Mouse (Mus musculus): ENCODE data around the gene Dpf2. TPM values are rescaled to one million over a fixed set of nuclear protein-coding genes. Genes with fewer than 3 reads are reported as not detected.

Gene Dpf2
- polyA plus RNA-seq, 1 experiment from 2014 or later = 118 TPM

DNA sequence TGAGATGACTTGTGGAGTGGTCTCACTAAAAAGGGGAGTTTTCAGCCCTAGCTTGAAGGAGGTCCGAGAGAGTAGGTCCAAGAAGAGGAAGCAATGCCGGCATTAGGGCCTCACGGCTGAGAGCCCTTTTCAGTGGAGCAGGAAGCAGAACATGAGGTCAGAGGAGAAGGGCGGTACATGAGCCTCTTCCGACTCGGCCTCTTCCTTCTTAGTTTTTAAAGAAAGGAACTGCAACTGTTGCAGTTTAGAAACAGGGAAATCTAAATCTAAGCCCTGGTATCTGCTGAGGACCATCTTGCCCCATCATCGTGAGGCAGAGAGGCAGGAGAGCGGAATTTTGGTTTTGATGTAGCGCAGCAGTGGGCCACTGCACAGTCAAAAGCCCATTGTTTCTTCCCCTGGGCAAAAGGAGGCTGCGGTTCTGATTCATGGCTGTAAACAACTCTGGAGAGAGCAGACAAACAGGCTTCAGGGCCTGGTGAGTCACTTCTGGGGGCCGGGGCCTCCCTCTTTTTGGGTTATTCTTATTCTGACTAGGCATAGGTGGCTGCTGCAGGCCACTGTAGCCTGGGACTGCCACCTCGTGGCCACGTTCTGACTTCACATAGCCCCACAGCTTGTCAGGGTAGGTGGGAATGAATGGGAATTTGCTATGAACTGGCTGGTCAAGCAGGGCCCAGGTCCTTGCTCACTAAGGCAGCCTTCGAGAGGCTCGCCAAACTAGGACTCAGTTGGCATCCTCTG, 35.0 kb downstream of the Dpf2 start, which contains the start of gene Slc25a45:
Gene Slc25a45, plus strand, starts transcription at position 191 of the 744 bp plus-strand sequence.
- peaks cover 3% of the 10 kb centered on the region; the same call in 1 of the 2 replicates for H3K36me3 ChIP-seq
- H3K9me3 ChIP-seq (replicated peaks) = no peaks in the 10 kb centered on the region
- peak within 1 kb of the TSS; percentile 51 for H3K4me2 ChIP-seq
- H3K27me3 ChIP-seq (replicated peaks) = no peaks in the 10 kb centered on the region
- H3K27ac ChIP-seq (ENCODE audit: poor library complexity, severe bottlenecking) = peak within 1 kb of the TSS; percentile 56
- WGBS = 43% methylated on average over 15 of the region's 15 CpGs
- H3K4me3 ChIP-seq = peak within 1 kb of the TSS; percentile 23
- peak within 1 kb of the TSS; percentile 37 for H3K9ac ChIP-seq
- H3K4me1 ChIP-seq (replicated peaks) = peaks cover 33% of the 10 kb centered on the region
- ATAC-seq (ENCODE audit: insufficient number of reproducible peaks, low FRiP score) = peak; percentile 54

DNA sequence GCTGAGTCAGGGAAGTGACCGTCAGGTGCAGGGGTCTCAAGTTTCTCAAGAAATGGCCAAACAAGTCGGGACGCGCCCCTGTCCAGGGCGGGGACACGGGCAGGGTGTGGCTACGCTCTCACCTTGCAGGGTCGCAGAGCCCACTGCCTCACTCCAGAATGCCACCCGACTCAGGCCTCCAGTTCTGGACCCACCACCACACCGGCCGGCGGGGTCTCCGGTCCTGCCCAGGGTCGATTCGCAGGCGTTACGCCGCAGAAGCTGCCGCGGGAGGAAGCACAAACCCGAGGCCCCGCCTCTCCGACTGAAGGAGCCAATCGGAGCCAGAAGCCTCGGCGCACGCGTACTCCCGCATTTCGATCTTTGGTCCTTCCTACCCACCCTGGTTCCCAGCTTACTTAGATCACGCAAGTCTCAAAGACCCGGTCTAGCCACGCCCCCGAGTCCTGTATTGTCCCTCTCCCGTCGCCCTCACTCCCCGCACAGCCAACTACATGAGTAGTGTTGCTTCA, 37.8 kb downstream of the Dpf2 start, which contains the start of gene Frmd8:
Gene Frmd8, minus strand, starts transcription at position 306 of the 512 bp plus-strand sequence.
- peaks cover 16% of the 10 kb centered on the region for H3K36me3 ChIP-seq
- H3K4me1 ChIP-seq (replicated peaks) = peaks cover 59% of the 10 kb centered on the region
- under 1% methylated on average over 37 of the region's 37 CpGs for WGBS
- ATAC-seq (ENCODE audit: insufficient number of reproducible peaks, low FRiP score) = peak; percentile 83
- H3K9ac ChIP-seq = peak within 1 kb of the TSS; percentile 93
- no peaks in the 10 kb centered on the region for H3K9me3 ChIP-seq (replicated peaks)
- no peaks in the 10 kb centered on the region for H3K27me3 ChIP-seq (replicated peaks)
- H3K27ac ChIP-seq (ENCODE audit: poor library complexity, severe bottlenecking) = peak within 1 kb of the TSS; percentile 65
- H3K4me3 ChIP-seq = peak within 1 kb of the TSS; percentile 93
- H3K4me2 ChIP-seq = peak within 1 kb of the TSS; percentile 92

DNA sequence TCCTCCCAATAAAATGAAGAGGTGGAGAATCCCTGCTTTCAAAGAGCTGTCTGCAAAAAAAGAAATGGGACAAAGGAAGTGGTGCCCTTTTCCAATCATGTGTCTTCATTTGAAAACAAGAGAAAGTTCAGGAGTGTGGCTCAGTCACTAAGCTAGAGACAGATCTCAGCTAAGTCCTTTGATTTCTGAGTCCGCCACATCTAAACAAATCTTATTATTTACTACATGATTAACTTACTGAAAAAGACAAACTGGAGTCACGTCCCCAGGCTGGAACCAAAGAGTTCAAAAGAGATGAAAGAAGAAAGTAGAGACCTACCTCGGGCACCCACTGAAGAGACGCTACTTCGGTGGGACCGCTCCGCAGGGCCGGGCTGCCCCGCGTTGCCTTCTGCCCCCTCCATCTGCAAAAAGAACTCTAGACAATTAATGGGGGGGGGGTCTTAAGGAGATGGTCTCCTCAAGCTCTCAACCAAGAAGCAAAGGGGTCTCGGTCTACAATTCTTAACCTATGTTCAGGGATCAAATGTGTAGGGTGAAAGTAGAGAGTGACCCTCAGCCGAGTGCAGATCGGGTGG, 38.3 kb downstream of the Dpf2 start:
- Histone ChIP-seq H3K27ac (ENCODE audit: poor library complexity, severe bottlenecking) (peak overlapping the region; percentile 65; the same call in 1 of the 2 replicates), H3K4me2 (peak overlapping the region; percentile 92), H3K36me3 (peaks cover 21% of the 10 kb centered on the region), H3K4me3 (peak overlapping the region; percentile 93), H3K9me3 (replicated peaks) (no peaks in the 10 kb centered on the region), H3K4me1 (replicated peaks) (peaks cover 61% of the 10 kb centered on the region), H3K27me3 (replicated peaks) (no peaks in the 10 kb centered on the region), H3K9ac (peak overlapping the region; percentile 93)
- ATAC-seq (ENCODE audit: insufficient number of reproducible peaks, low FRiP score) = no peak
- 9% methylated on average over 13 of the region's 13 CpGs for WGBS

DNA sequence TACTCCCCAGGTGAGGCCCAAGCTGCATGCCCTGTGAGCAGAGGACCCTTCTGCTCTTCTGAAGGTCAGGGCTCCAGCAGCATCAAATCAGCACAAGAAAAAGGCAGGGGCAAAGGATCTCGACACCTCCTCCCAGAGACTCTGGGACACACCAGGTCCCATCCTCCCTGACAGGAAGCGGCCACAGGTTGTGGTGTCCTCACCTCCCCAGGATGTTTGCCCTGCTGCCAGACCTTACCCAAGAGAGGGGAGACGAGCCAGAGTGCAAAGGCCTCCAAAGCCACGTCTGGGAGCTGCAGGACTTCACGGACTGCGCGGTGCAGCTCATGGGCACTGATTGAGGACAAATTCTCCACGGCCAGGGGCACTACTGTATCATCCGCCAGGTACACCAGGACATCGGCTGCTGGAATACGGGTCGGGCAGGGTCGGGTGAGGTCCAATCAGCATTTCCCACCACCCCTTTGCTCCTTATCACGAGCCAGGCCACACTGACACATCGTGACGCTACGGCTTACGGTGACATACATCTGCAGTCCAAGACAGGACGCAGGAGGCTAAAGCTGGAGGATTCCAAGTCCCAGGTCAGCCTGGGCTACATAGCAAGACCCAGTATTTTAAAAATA, 39.8 kb downstream of the Dpf2 start:
- peak overlapping the region; percentile 87; the same call in 1 of the 2 replicates for H3K27ac ChIP-seq (ENCODE audit: poor library complexity, severe bottlenecking)
- H3K4me1 ChIP-seq (replicated peaks) = peaks cover 54% of the 10 kb centered on the region
- peak overlapping the region; percentile 28; the same call in 1 of the 2 replicates for H3K9ac ChIP-seq
- no peaks in the 10 kb centered on the region for H3K27me3 ChIP-seq (replicated peaks)
- H3K4me3 ChIP-seq = no peak overlapping the region
- H3K9me3 ChIP-seq (replicated peaks) = no peaks in the 10 kb centered on the region
- H3K36me3 ChIP-seq = peaks cover 36% of the 10 kb centered on the region
- ATAC-seq (ENCODE audit: insufficient number of reproducible peaks, low FRiP score) = no peak
- peak overlapping the region; percentile 92; the same call in 1 of the 2 replicates for H3K4me2 ChIP-seq
- 65% methylated on average over 19 of the region's 19 CpGs for WGBS

DNA sequence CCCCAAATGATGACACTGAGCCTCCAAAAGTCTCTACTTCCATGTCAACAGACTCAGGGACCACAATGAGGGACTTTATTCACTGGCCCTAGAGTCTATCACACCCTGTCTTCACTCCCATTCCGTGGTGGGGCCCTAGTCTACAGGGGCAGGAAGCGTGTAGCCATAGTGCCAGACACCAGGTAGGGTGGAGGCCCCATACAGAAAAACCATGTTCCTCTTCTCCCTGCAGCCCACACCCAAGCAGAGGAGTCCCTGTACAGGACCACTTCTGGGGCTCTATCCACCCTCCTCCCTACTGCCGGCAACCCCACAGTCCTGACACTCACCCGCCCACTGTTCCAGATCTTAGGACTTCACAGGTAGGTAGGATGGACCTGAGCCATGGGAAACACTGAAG, 40.3 kb downstream of the Dpf2 start:
- no peaks in the 10 kb centered on the region for H3K9me3 ChIP-seq (replicated peaks)
- H3K4me2 ChIP-seq = 0 out of 2 replicates have a peak overlapping the region, but pooled peaks have one; percentile 92
- H3K36me3 ChIP-seq = peaks cover 41% of the 10 kb centered on the region
- H3K9ac ChIP-seq = peak overlapping the region; percentile 28; the same call in 1 of the 2 replicates
- ATAC-seq (ENCODE audit: insufficient number of reproducible peaks, low FRiP score) = no peak
- 83% methylated on average over 4 of the region's 4 CpGs for WGBS
- no peak overlapping the region for H3K4me3 ChIP-seq
- H3K4me1 ChIP-seq (replicated peaks) = peaks cover 49% of the 10 kb centered on the region
- peak overlapping the region; percentile 87 for H3K27ac ChIP-seq (ENCODE audit: poor library complexity, severe bottlenecking)
- H3K27me3 ChIP-seq (replicated peaks) = no peaks in the 10 kb centered on the region

DNA sequence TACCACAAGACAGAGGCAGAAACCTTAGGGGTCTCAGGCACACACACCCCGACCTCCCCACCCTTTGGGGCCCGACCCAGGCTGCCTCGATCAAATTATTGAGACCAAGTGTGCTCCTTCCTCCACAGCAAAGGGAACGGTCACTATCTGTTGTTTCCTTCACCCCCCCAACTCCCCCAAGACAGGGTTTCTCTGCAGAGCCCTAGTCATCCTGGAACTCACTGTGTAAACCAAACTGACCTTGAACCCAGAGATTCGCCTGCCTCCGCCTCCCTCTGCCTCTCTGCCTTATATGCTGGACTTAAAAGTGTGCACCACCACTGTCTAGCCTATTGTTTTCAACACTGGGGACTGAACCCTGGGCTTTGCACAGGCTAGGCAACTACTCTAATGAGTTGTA, 41.1 kb downstream of the Dpf2 start:
- peak overlapping the region; percentile 87 for H3K27ac ChIP-seq (ENCODE audit: poor library complexity, severe bottlenecking)
- no peak for ATAC-seq (ENCODE audit: insufficient number of reproducible peaks, low FRiP score)
- no peaks in the 10 kb centered on the region for H3K27me3 ChIP-seq (replicated peaks)
- peak overlapping the region; percentile 56 for H3K4me2 ChIP-seq
- 34% methylated on average over 6 of the region's 6 CpGs for WGBS
- peak overlapping the region; percentile 60 for H3K9ac ChIP-seq
- H3K4me1 ChIP-seq (replicated peaks) = peaks cover 47% of the 10 kb centered on the region
- peaks cover 49% of the 10 kb centered on the region for H3K36me3 ChIP-seq
- H3K9me3 ChIP-seq (replicated peaks) = no peaks in the 10 kb centered on the region
- H3K4me3 ChIP-seq = 0 out of 2 replicates have a peak overlapping the region, but pooled peaks have one; percentile 9

DNA sequence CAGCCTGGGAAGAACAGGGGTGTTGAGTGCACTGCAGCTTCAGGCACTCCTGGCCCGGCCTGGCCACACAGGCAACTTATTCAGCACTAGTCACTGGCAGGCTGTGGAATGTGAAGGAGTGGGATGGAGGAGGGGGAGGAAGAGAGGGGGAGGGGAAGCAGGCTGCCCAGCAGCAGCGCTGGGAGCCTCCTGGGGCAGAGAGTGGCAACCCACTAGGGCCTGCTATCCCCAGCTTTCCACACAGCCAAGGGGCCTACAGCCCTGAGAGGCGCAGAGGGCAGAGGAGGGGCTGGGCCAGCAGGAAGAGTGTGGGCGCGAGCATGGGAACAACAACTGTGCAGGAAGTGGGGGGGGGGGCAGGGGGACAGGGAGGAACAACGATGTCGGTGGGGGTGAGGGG, 41.5 kb downstream of the Dpf2 start:
- H3K36me3 ChIP-seq = peaks cover 54% of the 10 kb centered on the region
- H3K4me2 ChIP-seq = peak overlapping the region; percentile 56
- H3K4me3 ChIP-seq = peak overlapping the region; percentile 9

DNA sequence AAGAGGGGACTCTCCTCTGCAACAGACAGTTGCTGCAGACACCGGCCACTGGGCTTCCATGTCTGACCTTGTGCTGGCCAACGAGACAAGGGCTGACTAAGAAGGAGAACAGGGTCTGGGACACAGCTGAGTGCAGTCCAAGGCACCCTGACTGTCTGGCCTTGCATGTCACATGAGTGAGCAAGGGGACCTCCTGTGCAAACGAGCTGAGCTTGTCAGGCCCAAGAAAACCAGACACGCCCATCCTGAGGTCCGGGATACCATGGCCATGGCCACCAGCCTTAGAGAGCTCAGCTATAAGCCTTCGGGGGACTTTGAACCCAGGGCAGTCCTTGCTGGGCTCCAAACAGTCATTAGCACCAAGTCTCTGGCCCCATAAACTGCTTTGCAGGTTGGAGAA, 44.7 kb downstream of the Dpf2 start:
- Histone ChIP-seq H3K36me3 (peaks cover 85% of the 10 kb centered on the region), H3K9me3 (replicated peaks) (no peaks in the 10 kb centered on the region), H3K4me3 (no peak overlapping the region), H3K9ac (no peak overlapping the region), H3K4me1 (replicated peaks) (peaks cover 39% of the 10 kb centered on the region), H3K27ac (ENCODE audit: poor library complexity, severe bottlenecking) (no peak overlapping the region), H3K27me3 (replicated peaks) (no peaks in the 10 kb centered on the region), H3K4me2 (no peak overlapping the region)
- ATAC-seq (ENCODE audit: insufficient number of reproducible peaks, low FRiP score) = no peak
- WGBS = 83% methylated on average over 6 of the region's 6 CpGs

More for the DNA sequence above, 41.5 kb downstream of the Dpf2 start:
- peak overlapping the region; percentile 87 for H3K27ac ChIP-seq (ENCODE audit: poor library complexity, severe bottlenecking)
- H3K9me3 ChIP-seq (replicated peaks) = no peaks in the 10 kb centered on the region
- H3K4me1 ChIP-seq (replicated peaks) = peaks cover 47% of the 10 kb centered on the region
- H3K27me3 ChIP-seq (replicated peaks) = no peaks in the 10 kb centered on the region
- peak overlapping the region; percentile 60 for H3K9ac ChIP-seq
- WGBS = 4% methylated on average over 7 of the region's 7 CpGs
- peak; percentile 66 for ATAC-seq (ENCODE audit: insufficient number of reproducible peaks, low FRiP score)

DNA sequence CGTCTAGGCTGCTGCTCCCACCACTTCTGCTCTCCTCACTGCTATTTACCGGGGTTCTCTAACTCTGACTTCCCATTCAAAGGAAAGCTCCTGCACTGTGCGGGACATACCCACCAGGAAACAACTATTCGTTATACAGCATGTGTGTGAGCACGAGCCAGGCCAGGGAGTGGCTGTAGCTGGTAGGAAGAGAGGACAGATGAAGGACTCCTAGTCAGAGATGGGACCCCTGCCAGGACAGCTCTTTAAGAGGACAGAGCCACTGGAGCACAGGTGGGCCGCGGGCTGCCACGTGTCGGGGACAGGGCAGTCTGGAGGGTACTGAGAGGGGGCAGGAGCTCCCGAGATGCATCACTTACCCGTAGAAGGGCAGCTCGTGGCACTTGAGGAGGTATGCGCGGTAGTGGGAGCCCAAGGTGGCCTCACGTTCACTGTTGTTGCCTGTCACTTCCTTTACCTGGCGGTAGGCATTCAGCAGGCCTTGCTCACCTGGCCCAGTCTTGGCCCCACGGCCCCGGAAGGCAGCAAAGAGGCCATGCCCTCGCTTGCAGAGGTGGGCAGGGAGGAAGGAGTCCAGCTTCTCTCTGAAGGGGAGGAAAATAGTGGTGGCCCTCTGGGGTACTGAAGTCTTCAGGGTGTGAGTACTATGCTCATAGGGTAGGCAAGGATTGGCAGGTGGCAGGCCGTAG, 48.0 kb downstream of the Dpf2 start:
- Histone ChIP-seq H3K27me3 (replicated peaks) (no peaks in the 10 kb centered on the region), H3K9ac (no peak overlapping the region), H3K27ac (ENCODE audit: poor library complexity, severe bottlenecking) (no peak overlapping the region), H3K9me3 (replicated peaks) (0 out of 2 replicates have a peak, but pooled peaks cover 11% of the 10 kb centered on the region), H3K4me3 (no peak overlapping the region), H3K36me3 (peaks cover 100% of the 10 kb centered on the region), H3K4me1 (replicated peaks) (peaks cover 8% of the 10 kb centered on the region), H3K4me2 (no peak overlapping the region)
- no peak for ATAC-seq (ENCODE audit: insufficient number of reproducible peaks, low FRiP score)
- 86% methylated on average over 20 of the region's 20 CpGs for WGBS

DNA sequence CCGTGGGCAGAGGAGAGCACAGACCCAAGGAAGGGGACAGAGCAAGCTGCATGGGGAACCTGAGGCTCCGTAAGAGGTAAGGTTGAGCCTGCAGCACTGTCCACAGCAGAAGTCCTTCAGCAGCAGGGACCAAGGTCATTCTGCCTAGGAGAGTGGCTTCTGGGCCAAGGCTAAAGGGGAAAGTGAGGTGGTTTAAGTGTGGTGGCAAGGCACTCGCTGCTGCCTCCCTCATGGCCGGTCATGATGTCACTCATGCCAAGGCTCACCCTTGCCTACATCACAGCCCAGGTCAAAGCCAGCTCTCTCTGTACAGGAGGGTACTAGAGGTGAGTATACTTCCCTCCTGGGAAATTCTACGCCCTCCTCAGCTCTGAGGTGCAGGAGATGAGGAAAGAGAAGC, 49.0 kb downstream of the Dpf2 start:
- Histone ChIP-seq H3K27me3 (replicated peaks) (no peaks in the 10 kb centered on the region), H3K27ac (ENCODE audit: poor library complexity, severe bottlenecking) (no peak overlapping the region; the same call in 1 of the 2 replicates), H3K4me2 (no peak overlapping the region), H3K4me3 (no peak overlapping the region), H3K9me3 (replicated peaks) (0 out of 2 replicates have a peak, but pooled peaks cover 11% of the 10 kb centered on the region), H3K36me3 (peaks cover 100% of the 10 kb centered on the region), H3K4me1 (replicated peaks) (peaks cover 8% of the 10 kb centered on the region), H3K9ac (no peak overlapping the region)
- no peak; the same call in 1 of the 2 replicates for ATAC-seq (ENCODE audit: insufficient number of reproducible peaks, low FRiP score)
- 84% methylated on average over 5 of the region's 5 CpGs for WGBS
